Mouse (Mus musculus): ENCODE measurements around the gene Ms4a3. TPM values are rescaled to one million over a fixed set of nuclear protein-coding genes. Genes with fewer than 3 reads are reported as not detected.

The Ms4a3 gene
- polyA plus RNA-seq, 1 experiment from 2014 or later: 29.8 TPM

- H3K27me3 ChIP-seq (ENCODE audit: control insufficient read depth, insufficient read depth, low read depth, low read length): no peaks in the 10 kb centered on the region
- no peaks in the 10 kb centered on the region for H3K4me1 ChIP-seq (ENCODE audit: control insufficient read depth, low read depth, low read length)
- no peak for ATAC-seq (ENCODE audit: low read depth)
- H3K36me3 ChIP-seq (ENCODE audit: control insufficient read depth, insufficient read depth): no peaks in the 10 kb centered on the region
- H3K9ac ChIP-seq (ENCODE audit: low read depth, low read length): no peak overlapping the region
- H3K4me2 ChIP-seq (ENCODE audit: low read depth, low read length): no peak overlapping the region
- no peak overlapping the region for H3K27ac ChIP-seq (ENCODE audit: low read length)
- no peaks in the 10 kb centered on the region for H3K9me3 ChIP-seq (replicated peaks; ENCODE audit: control insufficient read depth, low read length)
- 74% methylated on average over 1 of the region's 1 CpGs for WGBS (ENCODE audit: insufficient replicate concordance)
- no peak overlapping the region for H3K4me3 ChIP-seq (ENCODE audit: low read depth, low read length)
These were observed 6.9 kb downstream of the Ms4a3 start for GRCm38 (mm10) chr19:11633732-11634131.

DNA sequence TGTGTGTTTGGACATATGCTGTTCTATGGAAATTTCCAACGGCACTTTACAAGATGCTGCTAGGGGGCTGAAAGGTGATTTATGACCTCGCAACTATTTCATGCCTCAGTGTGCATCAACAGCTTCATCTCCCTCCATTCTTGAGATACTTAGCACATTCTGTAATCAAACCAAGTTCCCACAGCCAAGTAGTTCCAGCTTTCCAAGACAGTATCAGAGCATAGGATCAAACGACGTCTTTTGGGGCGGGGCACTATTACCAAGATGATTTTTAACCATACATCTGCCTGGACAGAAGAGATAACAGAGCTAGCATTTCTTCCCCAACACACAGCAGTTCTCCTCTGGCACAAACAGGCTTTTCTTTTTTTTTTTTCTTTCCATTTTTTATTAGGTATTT is 15.4 kb downstream of the Ms4a3 start:
- WGBS (ENCODE audit: insufficient replicate concordance): 30% methylated on average over 5 of the region's 5 CpGs
- H3K36me3 ChIP-seq (ENCODE audit: control insufficient read depth, insufficient read depth): no peaks in the 10 kb centered on the region
- ATAC-seq (ENCODE audit: low read depth): peak; percentile 93
- no peak overlapping the region for H3K9ac ChIP-seq (ENCODE audit: low read depth, low read length)
- no peaks in the 10 kb centered on the region for H3K27me3 ChIP-seq (ENCODE audit: control insufficient read depth, insufficient read depth, low read depth, low read length)
- H3K4me2 ChIP-seq (ENCODE audit: low read depth, low read length): no peak overlapping the region
- H3K4me3 ChIP-seq (ENCODE audit: low read depth, low read length): no peak overlapping the region
- H3K27ac ChIP-seq (ENCODE audit: low read length): no peak overlapping the region
- H3K4me1 ChIP-seq (ENCODE audit: control insufficient read depth, low read depth, low read length): peaks cover 7% of the 10 kb centered on the region
- H3K9me3 ChIP-seq (replicated peaks; ENCODE audit: control insufficient read depth, low read length): no peaks in the 10 kb centered on the region

GRCm38 (mm10) chr19:11624800-11625199 is 15.9 kb downstream of the Ms4a3 start:
- ATAC-seq (ENCODE audit: low read depth): no peak
- Histone ChIP-seq H3K27me3 (ENCODE audit: control insufficient read depth, insufficient read depth, low read depth, low read length) (no peaks in the 10 kb centered on the region), H3K4me3 (ENCODE audit: low read depth, low read length) (no peak overlapping the region), H3K27ac (ENCODE audit: low read length) (no peak overlapping the region), H3K4me1 (ENCODE audit: control insufficient read depth, low read depth, low read length) (peaks cover 7% of the 10 kb centered on the region), H3K36me3 (ENCODE audit: control insufficient read depth, insufficient read depth) (no peaks in the 10 kb centered on the region), H3K4me2 (ENCODE audit: low read depth, low read length) (no peak overlapping the region), H3K9me3 (replicated peaks; ENCODE audit: control insufficient read depth, low read length) (no peaks in the 10 kb centered on the region), H3K9ac (ENCODE audit: low read depth, low read length) (no peak overlapping the region)

DNA sequence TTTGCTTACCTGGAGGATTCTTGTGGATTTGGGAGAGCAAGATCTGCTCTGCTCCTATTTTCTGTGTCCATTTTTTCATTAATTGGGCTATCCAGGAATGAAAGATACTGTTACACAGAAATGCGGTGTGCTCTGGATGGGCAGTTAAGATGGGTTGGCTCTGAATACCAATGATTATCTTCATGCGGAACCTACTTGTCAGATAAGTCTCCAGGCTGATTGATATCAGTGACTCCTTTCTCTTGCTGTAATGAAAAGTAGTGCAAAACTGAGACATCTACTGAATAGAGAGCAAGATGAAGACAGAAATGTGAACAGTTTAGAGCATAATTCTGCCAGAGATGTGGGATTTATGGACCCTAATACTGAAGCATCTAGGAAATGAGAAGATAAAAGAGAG is 17.1 kb downstream of the Ms4a3 start, which contains the start of gene Ms4a2:
Ms4a2 (minus strand) TSS at position 169 of the 400 bp plus-strand sequence.
- ATAC-seq (ENCODE audit: low read depth): no peak
- WGBS (ENCODE audit: insufficient replicate concordance): 46% methylated on average over 2 of the region's 2 CpGs
- no peak within 1 kb of the TSS for H3K27ac ChIP-seq (ENCODE audit: low read length)
- H3K36me3 ChIP-seq (ENCODE audit: control insufficient read depth, insufficient read depth): no peaks in the 10 kb centered on the region
- H3K4me1 ChIP-seq (ENCODE audit: control insufficient read depth, low read depth, low read length): peaks cover 9% of the 10 kb centered on the region
- H3K9me3 ChIP-seq (replicated peaks; ENCODE audit: control insufficient read depth, low read length): no peaks in the 10 kb centered on the region
- no peaks in the 10 kb centered on the region for H3K27me3 ChIP-seq (ENCODE audit: control insufficient read depth, insufficient read depth, low read depth, low read length)
- H3K4me3 ChIP-seq (ENCODE audit: low read depth, low read length): no peak within 1 kb of the TSS
- H3K9ac ChIP-seq (ENCODE audit: low read depth, low read length): no peak within 1 kb of the TSS
- no peak within 1 kb of the TSS for H3K4me2 ChIP-seq (ENCODE audit: low read depth, low read length)

DNA sequence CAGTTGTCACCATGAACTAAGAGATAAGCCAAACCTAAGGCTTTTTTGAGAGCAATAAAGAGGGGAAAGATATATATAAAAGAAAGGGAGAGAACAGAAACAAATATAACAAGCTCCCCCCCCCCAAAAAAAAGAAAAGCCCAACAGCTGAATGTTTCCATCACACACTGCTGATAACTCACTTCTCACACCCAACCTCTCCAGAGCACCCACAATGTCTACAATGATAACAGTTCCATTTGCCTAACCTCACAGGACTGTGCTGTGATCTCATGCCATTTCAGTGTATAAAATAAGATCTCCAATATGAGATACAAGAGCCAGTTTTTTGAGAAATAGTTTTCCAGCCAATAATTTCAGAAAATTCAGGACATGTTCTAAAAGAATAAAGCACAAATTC is 22.7 kb downstream of the Ms4a3 start:
- Histone ChIP-seq H3K4me3 (ENCODE audit: low read depth, low read length) (no peak overlapping the region), H3K36me3 (ENCODE audit: control insufficient read depth, insufficient read depth) (no peaks in the 10 kb centered on the region), H3K4me2 (ENCODE audit: low read depth, low read length) (no peak overlapping the region), H3K27ac (ENCODE audit: low read length) (no peak overlapping the region), H3K9ac (ENCODE audit: low read depth, low read length) (no peak overlapping the region), H3K9me3 (replicated peaks; ENCODE audit: control insufficient read depth, low read length) (no peaks in the 10 kb centered on the region), H3K4me1 (ENCODE audit: control insufficient read depth, low read depth, low read length) (peaks cover 6% of the 10 kb centered on the region), H3K27me3 (ENCODE audit: control insufficient read depth, insufficient read depth, low read depth, low read length) (no peaks in the 10 kb centered on the region)
- peak; percentile 80 for ATAC-seq (ENCODE audit: low read depth)

- H3K27ac ChIP-seq (ENCODE audit: low read length): no peak overlapping the region
- no peaks in the 10 kb centered on the region for H3K36me3 ChIP-seq (ENCODE audit: control insufficient read depth, insufficient read depth)
- peaks cover 11% of the 10 kb centered on the region for H3K4me1 ChIP-seq (ENCODE audit: control insufficient read depth, low read depth, low read length)
- no peak overlapping the region for H3K4me2 ChIP-seq (ENCODE audit: low read depth, low read length)
- no peaks in the 10 kb centered on the region for H3K27me3 ChIP-seq (ENCODE audit: control insufficient read depth, insufficient read depth, low read depth, low read length)
- ATAC-seq (ENCODE audit: low read depth): no peak
- WGBS (ENCODE audit: insufficient replicate concordance): 15% methylated on average over 2 of the region's 2 CpGs
- H3K9ac ChIP-seq (ENCODE audit: low read depth, low read length): no peak overlapping the region
- H3K4me3 ChIP-seq (ENCODE audit: low read depth, low read length): no peak overlapping the region
- H3K9me3 ChIP-seq (replicated peaks; ENCODE audit: control insufficient read depth, low read length): no peaks in the 10 kb centered on the region
These were observed 25.8 kb downstream of the Ms4a3 start for GRCm38 (mm10) chr19:11614805-11615204.

- Histone ChIP-seq H3K4me3 (ENCODE audit: low read depth, low read length) (no peak overlapping the region), H3K4me1 (ENCODE audit: control insufficient read depth, low read depth, low read length) (peaks cover 11% of the 10 kb centered on the region), H3K4me2 (ENCODE audit: low read depth, low read length) (no peak overlapping the region), H3K27me3 (ENCODE audit: control insufficient read depth, insufficient read depth, low read depth, low read length) (no peaks in the 10 kb centered on the region), H3K27ac (ENCODE audit: low read length) (no peak overlapping the region), H3K9ac (ENCODE audit: low read depth, low read length) (no peak overlapping the region), H3K36me3 (ENCODE audit: control insufficient read depth, insufficient read depth) (no peaks in the 10 kb centered on the region), H3K9me3 (replicated peaks; ENCODE audit: control insufficient read depth, low read length) (no peaks in the 10 kb centered on the region)
- no peak for ATAC-seq (ENCODE audit: low read depth)
- WGBS (ENCODE audit: insufficient replicate concordance): 31% methylated on average over 8 of the region's 8 CpGs
These were observed 26.7 kb downstream of the Ms4a3 start for GRCm38 (mm10) chr19:11613776-11614443.

DNA sequence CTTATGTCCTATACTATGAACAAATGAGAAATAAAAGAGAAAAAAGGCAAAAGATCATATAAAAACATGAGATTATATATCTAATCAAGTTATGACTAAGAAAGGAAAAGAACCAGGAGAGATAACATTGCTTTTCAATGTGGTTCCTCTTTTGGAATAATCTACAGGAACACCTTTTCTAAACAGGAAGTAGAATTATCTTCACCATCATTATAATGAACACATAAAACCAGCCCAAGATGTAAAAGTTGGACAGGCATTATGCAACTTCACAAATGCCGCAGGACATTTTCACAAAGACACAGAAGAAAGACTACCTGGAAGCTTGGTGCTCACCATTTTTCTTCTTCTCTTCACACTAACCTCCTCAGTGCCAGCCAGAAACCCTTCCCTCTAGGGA is 27.6 kb downstream of the Ms4a3 start:
- 15% methylated on average over 1 of the region's 1 CpGs for WGBS (ENCODE audit: insufficient replicate concordance)
- ATAC-seq (ENCODE audit: low read depth): no peak
- H3K36me3 ChIP-seq (ENCODE audit: control insufficient read depth, insufficient read depth): no peaks in the 10 kb centered on the region
- no peaks in the 10 kb centered on the region for H3K27me3 ChIP-seq (ENCODE audit: control insufficient read depth, insufficient read depth, low read depth, low read length)
- no peak overlapping the region for H3K27ac ChIP-seq (ENCODE audit: low read length)
- peaks cover 5% of the 10 kb centered on the region; the same call in 1 of the 2 replicates for H3K4me1 ChIP-seq (ENCODE audit: control insufficient read depth, low read depth, low read length)
- no peak overlapping the region for H3K4me3 ChIP-seq (ENCODE audit: low read depth, low read length)
- H3K9ac ChIP-seq (ENCODE audit: low read depth, low read length): no peak overlapping the region
- H3K4me2 ChIP-seq (ENCODE audit: low read depth, low read length): no peak overlapping the region
- H3K9me3 ChIP-seq (replicated peaks; ENCODE audit: control insufficient read depth, low read length): no peaks in the 10 kb centered on the region

DNA sequence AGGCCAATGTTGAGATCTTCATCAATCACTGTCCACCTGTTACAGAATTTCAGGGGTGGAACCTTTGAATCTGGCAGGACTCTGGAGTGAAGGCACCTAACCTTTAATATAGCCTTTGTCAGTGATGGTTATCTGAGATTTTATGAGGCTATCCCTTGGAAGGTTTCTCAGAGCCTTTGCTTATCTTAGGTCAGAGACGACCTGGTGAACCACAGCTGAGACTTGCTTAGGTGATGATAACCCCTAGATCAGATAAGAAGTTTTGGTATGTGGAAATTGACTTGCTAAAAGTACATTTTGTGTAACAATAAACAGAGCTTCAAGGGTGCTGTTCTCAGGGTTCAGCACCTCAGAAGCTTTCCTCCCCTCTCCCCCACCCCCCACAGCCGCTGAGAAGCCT is 28.4 kb downstream of the Ms4a3 start:
- no peak overlapping the region for H3K4me2 ChIP-seq (ENCODE audit: low read depth, low read length)
- H3K27ac ChIP-seq (ENCODE audit: low read length): no peak overlapping the region
- no peak overlapping the region for H3K4me3 ChIP-seq (ENCODE audit: low read depth, low read length)
- no peaks in the 10 kb centered on the region for H3K36me3 ChIP-seq (ENCODE audit: control insufficient read depth, insufficient read depth)
- no peak for ATAC-seq (ENCODE audit: low read depth)
- no peak overlapping the region for H3K9ac ChIP-seq (ENCODE audit: low read depth, low read length)
- peaks cover 5% of the 10 kb centered on the region; the same call in 1 of the 2 replicates for H3K4me1 ChIP-seq (ENCODE audit: control insufficient read depth, low read depth, low read length)
- 24% methylated on average over 2 of the region's 2 CpGs for WGBS (ENCODE audit: insufficient replicate concordance)
- no peaks in the 10 kb centered on the region for H3K27me3 ChIP-seq (ENCODE audit: control insufficient read depth, insufficient read depth, low read depth, low read length)
- no peaks in the 10 kb centered on the region for H3K9me3 ChIP-seq (replicated peaks; ENCODE audit: control insufficient read depth, low read length)
